Mouse (Mus musculus): ENCODE measurements around the gene Ccr9. TPM values are rescaled to one million over a fixed set of nuclear protein-coding genes. Genes with fewer than 3 reads are reported as not detected.

Ccr9 gene
- polyA plus RNA-seq, 1 experiment from 2014 or later = 0.27 TPM

DNA sequence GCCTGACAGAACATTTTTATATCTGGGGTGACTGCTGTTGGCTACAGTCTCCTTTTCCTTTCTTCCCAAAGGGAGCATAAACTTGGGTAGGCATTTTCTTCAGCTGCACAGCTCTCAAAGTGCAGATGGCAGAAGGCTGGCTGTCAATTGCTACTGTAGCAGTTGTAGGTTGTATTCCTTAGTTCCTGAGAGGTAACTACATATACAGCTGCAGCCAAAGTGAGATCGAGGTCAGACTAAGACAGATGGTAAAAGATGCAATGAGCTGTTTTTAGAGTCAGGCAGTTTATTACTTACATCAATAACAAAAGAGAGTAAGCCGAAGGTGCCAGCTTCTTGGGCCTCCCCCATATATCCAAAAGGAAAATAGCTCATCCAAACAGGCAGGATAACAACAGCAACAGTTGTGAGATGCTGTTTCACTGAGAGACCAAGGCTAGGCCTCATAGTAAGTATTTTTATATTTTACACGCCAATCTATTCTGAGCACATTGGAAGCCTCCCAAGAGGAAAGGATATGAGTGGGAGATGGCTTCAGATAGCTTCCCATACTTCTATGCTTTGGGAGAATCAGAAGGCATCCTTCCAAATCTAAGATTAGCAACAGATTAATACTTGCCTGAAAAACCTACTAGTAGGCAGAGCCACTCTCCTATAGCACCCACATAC is 17.5 kb downstream of the Ccr9 start:
- Histone ChIP-seq H3K27me3 (ENCODE audit: control insufficient read depth, insufficient read depth, low read length) (no peaks in the 10 kb centered on the region), H3K4me2 (replicated peaks) (no peak overlapping the region), H3K27ac (no peak overlapping the region), H3K9me3 (ENCODE audit: control insufficient read depth, low read length) (no peaks in the 10 kb centered on the region), H3K36me3 (replicated peaks; ENCODE audit: control insufficient read depth, insufficient read depth) (peaks cover 35% of the 10 kb centered on the region), H3K4me3 (replicated peaks; ENCODE audit: low read length) (no peak overlapping the region), H3K9ac (no peak overlapping the region), H3K4me1 (replicated peaks; ENCODE audit: control insufficient read depth, insufficient read depth, low read length) (no peaks in the 10 kb centered on the region)
- 97% methylated on average over 3 of the region's 3 CpGs for WGBS
- ATAC-seq (ENCODE audit: low FRiP score) (no peak), DNase-seq (ENCODE audit: low spot score) (no peak)

DNA sequence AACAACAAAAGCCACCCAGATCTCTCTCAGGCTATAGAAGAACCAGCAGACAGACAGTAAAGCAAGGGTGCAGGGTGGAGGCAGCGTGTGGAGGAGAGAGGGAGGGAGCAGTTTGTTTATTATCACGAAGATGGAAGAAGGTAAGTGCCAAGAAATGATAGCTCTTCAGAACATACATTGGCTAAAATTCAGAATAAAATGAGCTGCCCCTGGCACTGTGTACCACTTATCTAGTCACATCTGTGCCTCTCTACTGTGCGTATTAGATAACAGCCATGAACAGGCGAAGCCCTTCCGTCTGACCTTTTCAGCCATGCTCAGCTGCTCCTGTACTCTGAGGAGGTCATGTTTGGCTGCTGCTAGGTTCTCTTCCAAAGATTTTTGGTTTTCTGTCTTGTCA is 23.6 kb downstream of the Ccr9 start:
- ATAC-seq (ENCODE audit: low FRiP score) = no peak

DNA sequence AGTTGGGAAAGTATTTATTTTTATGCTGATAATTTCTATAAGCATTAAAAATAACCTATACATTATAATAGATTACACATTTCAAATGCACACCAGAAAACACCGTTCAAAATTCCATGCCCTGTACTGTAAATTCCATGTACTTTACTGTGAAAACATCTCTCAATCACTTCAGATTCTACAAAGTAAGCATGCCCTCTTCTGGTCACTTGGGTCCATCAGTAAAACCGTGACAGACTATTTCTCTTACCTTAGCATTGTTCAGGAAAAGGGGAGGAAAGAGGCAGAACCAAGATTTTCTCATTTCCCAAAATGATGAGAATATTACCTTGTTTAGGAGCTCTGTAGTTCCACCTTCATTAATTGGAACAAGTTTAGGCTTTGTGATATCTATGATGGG is 31.0 kb downstream of the Ccr9 start:
- Histone ChIP-seq H3K27me3 (ENCODE audit: control insufficient read depth, insufficient read depth, low read length) (no peaks in the 10 kb centered on the region), H3K27ac (no peak overlapping the region), H3K9ac (no peak overlapping the region), H3K4me3 (replicated peaks; ENCODE audit: low read length) (no peak overlapping the region), H3K4me2 (replicated peaks) (no peak overlapping the region), H3K36me3 (replicated peaks; ENCODE audit: control insufficient read depth, insufficient read depth) (peaks cover 58% of the 10 kb centered on the region), H3K9me3 (ENCODE audit: control insufficient read depth, low read length) (no peaks in the 10 kb centered on the region), H3K4me1 (replicated peaks; ENCODE audit: control insufficient read depth, insufficient read depth, low read length) (no peaks in the 10 kb centered on the region)
- no peak for DNase-seq (ENCODE audit: low spot score)
- ATAC-seq (ENCODE audit: low FRiP score) = no peak
- 53% methylated on average over 2 of the region's 2 CpGs for WGBS

More for the DNA sequence above, 23.6 kb downstream of the Ccr9 start:
- WGBS = 92% methylated on average over 5 of the region's 5 CpGs
- no peak for DNase-seq (ENCODE audit: low spot score)
- Histone ChIP-seq H3K9me3 (ENCODE audit: control insufficient read depth, low read length) (no peaks in the 10 kb centered on the region), H3K9ac (no peak overlapping the region), H3K4me3 (replicated peaks; ENCODE audit: low read length) (no peak overlapping the region), H3K4me1 (replicated peaks; ENCODE audit: control insufficient read depth, insufficient read depth, low read length) (no peaks in the 10 kb centered on the region), H3K36me3 (replicated peaks; ENCODE audit: control insufficient read depth, insufficient read depth) (peaks cover 56% of the 10 kb centered on the region), H3K27me3 (ENCODE audit: control insufficient read depth, insufficient read depth, low read length) (no peaks in the 10 kb centered on the region), H3K4me2 (replicated peaks) (no peak overlapping the region), H3K27ac (no peak overlapping the region)

DNA sequence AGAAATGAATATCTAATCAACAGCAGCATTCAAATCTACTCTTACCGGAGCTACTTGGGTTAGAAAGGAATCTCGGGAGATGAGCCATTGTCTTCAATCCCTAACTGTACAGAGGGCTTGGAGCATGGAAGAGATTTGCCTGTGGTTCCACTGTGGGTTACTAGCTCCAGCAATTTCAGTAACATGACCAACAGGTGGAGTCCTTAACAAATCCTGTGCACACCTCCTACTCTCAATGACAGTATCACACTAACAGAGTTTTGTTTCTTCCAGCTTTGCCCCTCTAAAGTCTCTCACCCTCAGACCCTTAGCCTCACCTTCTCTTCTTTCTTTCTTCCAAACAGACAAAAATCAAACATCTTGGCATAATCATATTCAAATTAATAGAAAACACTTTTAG is 34.9 kb downstream of the Ccr9 start:
- Histone ChIP-seq H3K27me3 (ENCODE audit: control insufficient read depth, insufficient read depth, low read length) (no peaks in the 10 kb centered on the region), H3K27ac (no peak overlapping the region), H3K9me3 (ENCODE audit: control insufficient read depth, low read length) (no peaks in the 10 kb centered on the region), H3K9ac (no peak overlapping the region), H3K36me3 (replicated peaks; ENCODE audit: control insufficient read depth, insufficient read depth) (peaks cover 37% of the 10 kb centered on the region), H3K4me1 (replicated peaks; ENCODE audit: control insufficient read depth, insufficient read depth, low read length) (peaks cover 8% of the 10 kb centered on the region; the same call in 1 of the 2 replicates), H3K4me3 (replicated peaks; ENCODE audit: low read length) (no peak overlapping the region), H3K4me2 (replicated peaks) (no peak overlapping the region)
- no peak for DNase-seq (ENCODE audit: low spot score)
- 80% methylated on average over 2 of the region's 2 CpGs for WGBS
- no peak for ATAC-seq (ENCODE audit: low FRiP score)

DNA sequence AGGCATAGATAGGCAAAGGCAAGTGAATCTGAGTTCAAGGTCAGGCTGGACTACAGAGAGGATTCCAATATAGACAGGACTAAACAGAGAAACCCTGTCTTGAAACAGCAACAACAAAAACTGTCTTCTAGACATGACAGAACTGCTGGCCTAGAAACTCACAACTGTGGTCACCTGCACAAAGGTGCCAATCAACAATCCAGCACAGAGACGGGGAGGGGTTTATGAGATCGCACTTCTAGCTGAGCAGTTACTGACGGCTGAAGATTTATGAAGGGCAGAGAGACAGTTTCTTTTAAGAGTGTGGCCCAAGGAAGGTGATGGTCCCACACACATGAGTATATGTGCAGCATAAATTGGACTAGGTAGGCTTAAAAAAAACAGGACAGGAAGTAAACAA is 38.1 kb downstream of the Ccr9 start:
- peaks cover 10% of the 10 kb centered on the region for H3K36me3 ChIP-seq (replicated peaks; ENCODE audit: control insufficient read depth, insufficient read depth)
- WGBS = 77% methylated on average over 3 of the region's 3 CpGs
- H3K9me3 ChIP-seq (ENCODE audit: control insufficient read depth, low read length) = no peaks in the 10 kb centered on the region
- no peak overlapping the region for H3K27ac ChIP-seq
- H3K27me3 ChIP-seq (ENCODE audit: control insufficient read depth, insufficient read depth, low read length) = no peaks in the 10 kb centered on the region
- H3K9ac ChIP-seq = 0 out of 2 replicates have a peak overlapping the region, but pooled peaks have one; percentile 88
- ATAC-seq (ENCODE audit: low FRiP score) = no peak
- peak overlapping the region; percentile 87 for H3K4me2 ChIP-seq (replicated peaks)
- peak overlapping the region; percentile 92 for H3K4me3 ChIP-seq (replicated peaks; ENCODE audit: low read length)
- peaks cover 8% of the 10 kb centered on the region; the same call in 1 of the 2 replicates for H3K4me1 ChIP-seq (replicated peaks; ENCODE audit: control insufficient read depth, insufficient read depth, low read length)
- DNase-seq (ENCODE audit: low spot score) = no peak

DNA sequence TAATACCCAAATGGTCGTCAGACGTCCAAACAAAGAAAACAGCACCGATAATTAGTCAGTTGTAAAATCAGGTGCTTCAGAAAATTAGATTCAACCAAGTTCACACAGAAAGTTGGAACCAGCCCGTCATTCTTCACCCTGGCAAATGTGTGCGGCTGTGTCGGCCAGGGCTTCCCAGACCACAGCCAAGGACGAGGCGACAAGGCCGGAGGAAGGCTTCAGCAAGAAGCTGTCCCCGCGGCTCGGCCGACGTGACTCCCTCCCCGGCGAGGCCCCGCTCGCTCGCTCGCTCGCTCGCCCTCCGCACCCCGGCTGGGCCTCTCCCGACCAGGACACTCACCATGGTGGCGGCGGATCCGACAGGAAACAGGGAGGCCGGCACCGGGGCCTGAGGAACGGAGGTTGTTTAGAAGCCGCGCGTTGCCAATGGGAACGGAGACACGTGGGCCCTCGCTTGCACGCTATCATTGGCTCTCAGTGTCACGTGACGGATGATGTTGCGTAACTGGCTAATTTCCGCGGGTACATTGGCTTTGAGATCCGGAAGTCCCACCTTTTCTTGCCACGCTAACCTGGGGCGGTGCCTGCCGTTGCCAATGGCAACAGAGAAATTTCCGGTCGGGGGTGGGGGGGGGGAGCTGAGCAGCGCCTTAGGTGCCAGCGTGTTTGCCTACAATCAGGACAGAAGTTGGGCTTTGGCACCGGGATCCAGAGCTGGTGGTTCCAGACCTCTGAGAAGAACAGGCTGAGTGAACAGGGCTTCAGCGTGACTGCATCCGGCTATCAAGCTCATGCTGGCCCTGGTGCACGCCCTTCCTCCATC is 39.2 kb downstream of the Ccr9 start, which contains the start of gene Lztfl1:
TSS of gene Lztfl1 (minus strand) at position 512 of the 823 bp plus-strand sequence.
- Histone ChIP-seq H3K4me1 (replicated peaks; ENCODE audit: control insufficient read depth, insufficient read depth, low read length) (peaks cover 8% of the 10 kb centered on the region; the same call in 1 of the 2 replicates), H3K9me3 (ENCODE audit: control insufficient read depth, low read length) (no peaks in the 10 kb centered on the region), H3K27me3 (ENCODE audit: control insufficient read depth, insufficient read depth, low read length) (no peaks in the 10 kb centered on the region), H3K4me2 (replicated peaks) (peak within 1 kb of the TSS; percentile 87), H3K27ac (peak within 1 kb of the TSS; percentile 68), H3K36me3 (replicated peaks; ENCODE audit: control insufficient read depth, insufficient read depth) (peaks cover 1% of the 10 kb centered on the region), H3K9ac (peak within 1 kb of the TSS; percentile 88), H3K4me3 (replicated peaks; ENCODE audit: low read length) (peak within 1 kb of the TSS; percentile 92)
- DNase-seq (ENCODE audit: low spot score) = peak; percentile 99
- peak; percentile 100 for ATAC-seq (ENCODE audit: low FRiP score)
- WGBS = under 1% methylated on average over 55 of the region's 55 CpGs

DNA sequence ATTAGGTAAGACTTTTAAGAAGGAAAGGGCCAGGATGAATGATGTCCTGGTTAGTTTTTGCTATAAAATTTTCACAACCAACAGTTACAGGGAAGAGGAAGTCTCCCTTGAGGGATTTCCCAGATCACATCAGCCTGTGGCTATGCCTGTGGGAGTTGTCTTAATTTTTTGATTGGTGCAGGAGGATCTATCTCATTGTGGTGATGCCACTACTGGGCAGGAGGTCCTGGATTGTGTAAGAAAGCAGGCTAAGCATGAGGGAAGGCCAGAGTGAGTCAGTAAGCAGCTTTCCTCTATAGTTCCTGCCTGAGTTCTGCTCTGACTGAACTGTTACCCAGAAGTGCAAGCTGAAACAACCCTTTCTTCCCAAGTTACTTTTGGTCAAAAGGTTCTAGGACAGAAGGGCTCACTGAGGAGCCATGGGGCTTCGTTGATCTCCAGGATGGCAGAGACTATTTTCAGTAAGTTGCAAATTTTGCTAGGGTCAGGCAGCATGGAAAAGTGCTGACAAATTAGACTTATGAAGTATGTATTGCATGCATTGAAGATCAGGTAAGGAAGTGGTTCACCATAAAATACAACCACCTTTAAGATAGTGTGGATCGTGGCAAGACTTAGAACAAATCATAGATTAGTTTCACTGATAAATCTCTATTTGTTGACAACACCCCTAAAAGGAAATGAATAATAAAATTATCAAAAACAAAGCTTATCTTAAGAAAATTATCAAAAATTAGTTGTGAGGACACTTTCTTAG is 44.7 kb downstream of the Ccr9 start:
- H3K4me2 ChIP-seq (replicated peaks) = no peak overlapping the region
- no peaks in the 10 kb centered on the region for H3K27me3 ChIP-seq (ENCODE audit: control insufficient read depth, insufficient read depth, low read length)
- H3K4me1 ChIP-seq (replicated peaks; ENCODE audit: control insufficient read depth, insufficient read depth, low read length) = no peaks in the 10 kb centered on the region
- no peak overlapping the region for H3K9ac ChIP-seq
- no peaks in the 10 kb centered on the region for H3K36me3 ChIP-seq (replicated peaks; ENCODE audit: control insufficient read depth, insufficient read depth)
- no peaks in the 10 kb centered on the region for H3K9me3 ChIP-seq (ENCODE audit: control insufficient read depth, low read length)
- no peak for DNase-seq (ENCODE audit: low spot score)
- H3K4me3 ChIP-seq (replicated peaks; ENCODE audit: low read length) = no peak overlapping the region
- ATAC-seq (ENCODE audit: low FRiP score) = no peak
- no peak overlapping the region for H3K27ac ChIP-seq
- 84% methylated on average over 2 of the region's 2 CpGs for WGBS

DNA sequence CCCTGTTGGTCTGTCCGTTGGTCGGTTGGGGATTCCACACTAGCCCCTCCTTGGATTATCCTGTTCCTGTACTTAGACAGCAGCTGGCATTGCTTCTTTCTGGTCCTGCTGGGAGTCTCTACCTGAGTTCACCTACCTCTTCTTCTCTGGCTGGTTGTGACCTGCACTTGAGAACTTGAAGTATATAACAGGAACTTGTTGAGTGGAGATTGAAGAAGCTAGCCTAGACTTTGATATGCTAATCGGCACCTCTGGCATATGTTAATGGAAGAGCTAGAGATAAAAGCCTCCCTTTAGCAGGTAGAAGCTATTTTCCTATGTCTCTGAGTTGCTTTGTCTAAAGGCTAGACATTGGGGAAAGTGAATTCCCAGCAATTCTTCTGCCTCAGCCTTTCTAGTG is 53.0 kb downstream of the Ccr9 start:
- Histone ChIP-seq H3K27me3 (ENCODE audit: control insufficient read depth, insufficient read depth, low read length) (no peaks in the 10 kb centered on the region), H3K36me3 (replicated peaks; ENCODE audit: control insufficient read depth, insufficient read depth) (no peaks in the 10 kb centered on the region), H3K4me3 (replicated peaks; ENCODE audit: low read length) (no peak overlapping the region), H3K4me1 (replicated peaks; ENCODE audit: control insufficient read depth, insufficient read depth, low read length) (no peaks in the 10 kb centered on the region), H3K9me3 (ENCODE audit: control insufficient read depth, low read length) (no peaks in the 10 kb centered on the region), H3K4me2 (replicated peaks) (no peak overlapping the region), H3K27ac (no peak overlapping the region), H3K9ac (no peak overlapping the region)
- WGBS = 74% methylated on average over 3 of the region's 3 CpGs
- ATAC-seq (ENCODE audit: low FRiP score) (no peak), DNase-seq (ENCODE audit: low spot score) (no peak)

DNA sequence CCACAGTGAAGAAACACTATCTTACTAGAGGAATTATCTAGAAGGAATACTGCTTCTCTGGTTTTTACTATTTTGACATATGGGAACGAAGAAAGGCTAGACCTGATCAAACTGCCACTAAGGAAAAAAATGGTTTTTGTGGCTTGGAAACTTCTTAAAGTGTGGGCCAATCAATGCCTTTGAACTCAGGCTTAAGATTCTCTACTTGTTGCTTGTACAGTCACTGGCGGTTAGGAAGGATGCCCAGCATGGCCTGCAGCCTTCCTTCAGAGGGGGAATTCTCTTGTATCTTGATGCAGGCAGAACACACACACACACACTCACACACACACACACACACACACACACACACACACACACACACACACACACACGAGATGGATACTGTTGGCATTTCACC is 55.9 kb downstream of the Ccr9 start:
- no peak overlapping the region for H3K9ac ChIP-seq
- 77% methylated on average over 3 of the region's 3 CpGs for WGBS
- H3K27ac ChIP-seq = no peak overlapping the region
- H3K4me3 ChIP-seq (replicated peaks; ENCODE audit: low read length) = no peak overlapping the region
- no peaks in the 10 kb centered on the region for H3K9me3 ChIP-seq (ENCODE audit: control insufficient read depth, low read length)
- no peak for ATAC-seq (ENCODE audit: low FRiP score)
- no peak overlapping the region for H3K4me2 ChIP-seq (replicated peaks)
- no peaks in the 10 kb centered on the region for H3K27me3 ChIP-seq (ENCODE audit: control insufficient read depth, insufficient read depth, low read length)
- H3K36me3 ChIP-seq (replicated peaks; ENCODE audit: control insufficient read depth, insufficient read depth) = no peaks in the 10 kb centered on the region
- DNase-seq (ENCODE audit: low spot score) = no peak
- no peaks in the 10 kb centered on the region for H3K4me1 ChIP-seq (replicated peaks; ENCODE audit: control insufficient read depth, insufficient read depth, low read length)

All from hindbrain, embryonic 14.5 days (tissue).